Mouse (Mus musculus): ENCODE measurements around the gene Man2b1. TPM values are rescaled to one million over a fixed set of nuclear protein-coding genes. Genes with fewer than 3 reads are reported as not detected.
A peak's percentile ranks its signal among the peaks of the same experiment; 100 is the strongest.

Gene Man2b1
- polyA plus RNA-seq, 1 experiment from 2014 or later: 40.1 TPM

DNA sequence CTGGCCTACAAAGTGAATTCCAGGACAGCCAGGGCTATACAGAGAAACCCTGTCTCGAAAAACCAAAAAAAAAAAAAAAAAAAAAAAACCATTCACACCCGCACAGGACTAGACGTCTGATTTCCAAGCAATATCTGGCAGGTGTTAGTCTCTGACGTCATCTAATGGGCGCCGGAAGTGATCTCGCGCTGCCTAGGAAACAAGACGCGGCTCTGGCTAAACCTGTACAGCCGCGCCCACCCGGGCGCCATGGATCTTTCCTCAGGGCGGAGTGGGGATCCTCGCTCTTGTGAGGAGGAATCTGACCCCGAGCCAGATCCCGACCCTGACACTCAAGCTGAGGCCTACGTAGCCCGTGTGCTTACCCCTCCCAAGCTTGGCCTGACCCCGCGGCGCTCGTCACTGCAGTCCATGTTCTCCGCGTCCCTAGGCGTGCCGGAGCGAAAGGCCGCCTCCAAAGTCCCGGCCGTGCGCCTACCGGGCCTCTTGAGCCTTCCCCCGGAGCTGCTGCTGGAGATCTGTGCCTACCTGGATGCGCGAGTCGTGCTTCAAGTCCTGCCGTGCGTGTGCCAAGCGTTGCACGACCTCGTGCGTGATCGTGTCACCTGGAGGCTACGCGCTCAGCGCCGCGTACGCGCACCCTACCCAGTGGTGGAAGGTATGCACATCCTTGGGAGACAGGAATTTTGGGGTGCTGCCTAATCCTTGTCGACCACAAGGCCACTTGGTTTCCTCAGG lies 23.0 kb upstream of the Man2b1 start, which contains the start of gene Fbxw9:
Fbxw9 (plus strand) TSS at position 177 of the 738 bp plus-strand sequence.
- H3K4me3 ChIP-seq: peak within 1 kb of the TSS; percentile 76
- H3K9ac ChIP-seq: peak within 1 kb of the TSS; percentile 60
- H3K27ac ChIP-seq: no peak within 1 kb of the TSS
- H3K4me2 ChIP-seq: peak within 1 kb of the TSS; percentile 84
- peaks cover 19% of the 10 kb centered on the region for H3K36me3 ChIP-seq
- no peaks in the 10 kb centered on the region for H3K9me3 ChIP-seq
- WGBS: under 1% methylated on average over 52 of the region's 53 CpGs
- no peaks in the 10 kb centered on the region for H3K27me3 ChIP-seq
- H3K4me1 ChIP-seq: peaks cover 8% of the 10 kb centered on the region
- peak; percentile 85 for ATAC-seq (ENCODE audit: borderline replicate concordance, extremely low read depth, low FRiP score, low TSS enrichment)

DNA sequence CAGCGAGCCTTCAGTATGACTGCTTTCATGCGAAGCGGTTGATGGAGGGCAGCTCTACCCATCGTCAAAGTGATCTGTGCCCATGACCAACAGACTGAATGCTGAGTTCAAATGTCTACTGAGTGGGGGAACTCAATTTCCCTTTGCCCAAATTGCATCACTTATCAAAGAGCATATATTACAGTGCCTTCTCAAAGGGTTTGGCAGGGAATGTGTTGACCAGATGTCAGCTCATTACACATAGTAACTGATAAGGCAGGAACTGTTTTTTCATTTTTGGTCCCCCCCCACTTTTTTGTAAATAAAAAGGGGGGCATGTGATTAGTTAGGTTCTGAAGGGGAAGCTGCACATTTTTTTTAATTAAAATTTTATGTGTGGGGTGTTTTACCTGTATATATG lies 20.5 kb upstream of the Man2b1 start:
- H3K4me3 ChIP-seq: no peak overlapping the region
- H3K9ac ChIP-seq: no peak overlapping the region
- H3K4me1 ChIP-seq: peaks cover 8% of the 10 kb centered on the region
- H3K4me2 ChIP-seq: no peak overlapping the region
- H3K27me3 ChIP-seq: no peaks in the 10 kb centered on the region
- 0 out of 2 replicates have a peak, but pooled peaks cover 7% of the 10 kb centered on the region for H3K36me3 ChIP-seq
- ATAC-seq (ENCODE audit: borderline replicate concordance, extremely low read depth, low FRiP score, low TSS enrichment): no peak
- H3K9me3 ChIP-seq: no peaks in the 10 kb centered on the region
- 95% methylated on average over 4 of the region's 4 CpGs for WGBS
- H3K27ac ChIP-seq: no peak overlapping the region

DNA sequence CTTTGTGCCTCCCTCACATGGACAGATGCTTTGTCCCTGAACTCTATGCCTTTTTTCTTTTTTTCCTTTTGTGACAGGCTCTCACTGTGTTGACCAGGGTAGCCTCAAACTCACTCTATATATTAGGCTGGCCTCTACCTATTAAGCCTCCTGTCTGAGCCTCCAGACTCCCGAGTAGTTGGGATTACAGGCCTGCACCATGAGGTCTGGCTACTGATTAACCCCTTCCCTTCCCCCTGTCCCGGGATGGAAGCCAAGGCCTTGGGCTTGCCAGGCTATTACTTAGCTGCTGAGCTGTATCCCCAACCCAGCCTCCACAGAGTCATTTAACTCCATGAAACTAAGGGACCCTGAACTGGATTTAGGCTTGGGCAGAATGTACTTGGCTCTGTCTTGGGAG lies 17.9 kb upstream of the Man2b1 start:
- Histone ChIP-seq H3K4me2 (no peak overlapping the region), H3K9ac (no peak overlapping the region), H3K4me3 (no peak overlapping the region), H3K36me3 (0 out of 2 replicates have a peak, but pooled peaks cover 7% of the 10 kb centered on the region), H3K27me3 (no peaks in the 10 kb centered on the region), H3K27ac (no peak overlapping the region), H3K4me1 (peaks cover 8% of the 10 kb centered on the region), H3K9me3 (no peaks in the 10 kb centered on the region)
- no peak for ATAC-seq (ENCODE audit: borderline replicate concordance, extremely low read depth, low FRiP score, low TSS enrichment)
- 36% methylated on average over 2 of the region's 2 CpGs for WGBS

DNA sequence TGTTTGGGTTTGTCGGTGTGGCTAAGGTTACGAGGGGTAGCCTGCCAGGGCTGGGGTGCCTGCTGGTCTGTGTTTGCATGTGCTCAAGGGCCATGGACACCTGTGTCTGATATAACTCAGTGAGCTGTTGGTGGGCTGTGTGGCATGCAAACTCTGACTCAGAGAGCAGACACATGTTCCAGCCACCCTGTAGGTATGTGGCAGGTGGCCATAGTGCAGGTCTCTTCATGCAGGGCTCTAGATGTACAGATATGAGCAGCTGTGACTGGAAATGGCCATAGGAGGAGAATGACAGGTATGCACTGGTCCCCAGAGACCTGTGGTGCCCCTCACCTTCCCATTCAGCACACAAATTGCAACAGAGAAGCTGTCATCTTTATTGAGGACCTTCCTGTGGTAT lies 15.9 kb upstream of the Man2b1 start:
- H3K9ac ChIP-seq: no peak overlapping the region
- ATAC-seq (ENCODE audit: borderline replicate concordance, extremely low read depth, low FRiP score, low TSS enrichment): no peak
- H3K4me1 ChIP-seq: peaks cover 7% of the 10 kb centered on the region
- no peak overlapping the region for H3K4me2 ChIP-seq
- no peaks in the 10 kb centered on the region for H3K27me3 ChIP-seq
- 0 out of 2 replicates have a peak, but pooled peaks cover 7% of the 10 kb centered on the region for H3K36me3 ChIP-seq
- H3K27ac ChIP-seq: no peak overlapping the region
- WGBS: 97% methylated on average over 2 of the region's 2 CpGs
- H3K4me3 ChIP-seq: no peak overlapping the region
- no peaks in the 10 kb centered on the region for H3K9me3 ChIP-seq

DNA sequence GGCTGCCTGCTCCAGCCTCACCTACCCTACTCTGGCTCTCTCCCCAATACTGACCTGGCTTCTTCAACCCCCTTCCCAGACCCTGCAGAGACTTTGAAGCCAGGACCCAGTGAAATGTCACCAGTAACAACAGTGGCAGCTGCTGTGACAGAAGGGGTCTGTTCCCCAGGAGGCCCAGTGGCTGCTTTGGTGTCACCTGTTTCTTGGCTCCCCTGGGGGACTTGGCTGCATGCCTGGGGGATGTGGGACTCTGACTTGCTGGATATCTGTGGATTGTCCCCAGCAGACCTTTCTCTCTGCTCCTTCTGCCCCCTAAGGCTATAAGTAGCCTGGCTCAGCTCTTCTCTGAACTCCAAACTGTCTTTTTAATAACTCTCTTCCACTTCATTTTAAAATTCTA lies 15.1 kb upstream of the Man2b1 start, which contains the start of gene Gm5741:
Gm5741 (minus strand) TSS at position 1 of the 400 bp plus-strand sequence.
- no peak within 1 kb of the TSS for H3K9ac ChIP-seq
- H3K9me3 ChIP-seq: no peaks in the 10 kb centered on the region
- H3K36me3 ChIP-seq: 0 out of 2 replicates have a peak, but pooled peaks cover 7% of the 10 kb centered on the region
- H3K4me3 ChIP-seq: no peak within 1 kb of the TSS
- no peak for ATAC-seq (ENCODE audit: borderline replicate concordance, extremely low read depth, low FRiP score, low TSS enrichment)
- H3K4me2 ChIP-seq: no peak within 1 kb of the TSS
- no peak within 1 kb of the TSS for H3K27ac ChIP-seq
- H3K27me3 ChIP-seq: no peaks in the 10 kb centered on the region
- H3K4me1 ChIP-seq: peaks cover 15% of the 10 kb centered on the region

DNA sequence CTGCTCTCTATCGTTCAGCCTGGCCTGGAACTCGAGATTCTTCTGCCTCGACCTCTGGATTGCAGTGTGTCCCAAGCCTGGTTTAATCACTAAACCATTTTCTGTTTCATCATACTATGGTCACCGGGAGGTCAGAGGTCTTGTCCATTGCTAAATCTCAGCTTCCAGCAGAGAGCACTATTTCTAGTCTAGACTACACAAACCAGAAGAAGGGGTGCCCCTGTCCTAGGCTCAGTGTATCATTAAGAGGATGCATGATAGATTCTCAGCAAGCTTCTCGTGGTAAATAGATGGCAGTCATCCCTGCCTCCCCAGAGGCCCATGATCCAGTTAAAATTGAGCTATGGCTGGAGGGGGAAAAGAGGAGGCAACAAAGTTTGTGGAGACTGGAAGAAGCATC lies 12.0 kb upstream of the Man2b1 start:
- WGBS: 71% methylated on average over 5 of the region's 5 CpGs
- Histone ChIP-seq H3K4me1 (peaks cover 18% of the 10 kb centered on the region), H3K4me2 (peak overlapping the region; percentile 72), H3K27ac (peak overlapping the region; percentile 95; the same call in 1 of the 2 replicates), H3K9me3 (no peaks in the 10 kb centered on the region), H3K27me3 (no peaks in the 10 kb centered on the region), H3K9ac (no peak overlapping the region), H3K36me3 (peaks cover 31% of the 10 kb centered on the region), H3K4me3 (peak overlapping the region; percentile 80)
- no peak for ATAC-seq (ENCODE audit: borderline replicate concordance, extremely low read depth, low FRiP score, low TSS enrichment)

DNA sequence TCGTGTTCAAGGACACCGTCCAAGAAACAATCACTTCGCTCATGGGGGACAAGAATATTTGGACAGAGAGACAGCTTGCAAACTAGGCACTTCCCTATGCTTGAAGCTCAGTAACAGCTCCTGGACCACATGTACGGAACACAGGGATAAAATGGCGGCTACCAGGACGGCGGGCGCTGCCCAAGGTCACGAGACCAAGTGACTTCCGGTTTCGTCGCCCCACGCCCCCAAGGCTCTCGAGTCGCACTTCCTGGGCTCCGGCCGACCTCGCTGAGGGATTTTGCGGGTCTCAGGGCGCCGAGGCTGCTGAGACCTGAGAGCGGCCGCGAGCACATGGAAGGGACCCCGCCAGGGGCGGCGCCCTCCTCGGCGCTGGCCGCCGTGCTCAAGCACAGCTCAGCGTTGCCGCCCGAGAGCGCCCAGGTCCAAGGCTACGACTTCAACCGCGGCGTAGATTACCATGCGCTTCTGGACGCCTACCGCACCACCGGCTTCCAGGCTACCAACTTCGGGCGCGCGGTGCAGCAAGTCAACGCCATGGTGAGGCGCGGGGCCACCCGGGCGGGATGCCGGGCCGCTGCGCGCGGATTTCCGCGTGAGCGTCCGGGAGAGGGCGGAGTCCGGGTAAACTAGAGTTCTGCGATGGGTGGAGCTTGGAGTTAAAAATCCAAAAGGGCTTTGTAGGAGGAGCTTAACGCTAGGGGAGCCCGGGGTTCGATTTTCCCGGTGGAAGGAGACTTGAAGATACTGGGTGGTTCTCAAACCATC lies 11.4 kb upstream of the Man2b1 start, which contains the start of gene Dhps:
Dhps (plus strand) TSS at position 244 of the 768 bp plus-strand sequence.
- WGBS: under 1% methylated on average over 68 of the region's 68 CpGs
- peaks cover 32% of the 10 kb centered on the region for H3K36me3 ChIP-seq
- peak; percentile 88 for ATAC-seq (ENCODE audit: borderline replicate concordance, extremely low read depth, low FRiP score, low TSS enrichment)
- H3K4me1 ChIP-seq: peaks cover 18% of the 10 kb centered on the region
- peak within 1 kb of the TSS; percentile 72 for H3K4me2 ChIP-seq
- peak within 1 kb of the TSS; percentile 95 for H3K27ac ChIP-seq
- peak within 1 kb of the TSS; percentile 80 for H3K4me3 ChIP-seq
- H3K9ac ChIP-seq: peak within 1 kb of the TSS; percentile 75
- H3K27me3 ChIP-seq: no peaks in the 10 kb centered on the region
- H3K9me3 ChIP-seq: no peaks in the 10 kb centered on the region

DNA sequence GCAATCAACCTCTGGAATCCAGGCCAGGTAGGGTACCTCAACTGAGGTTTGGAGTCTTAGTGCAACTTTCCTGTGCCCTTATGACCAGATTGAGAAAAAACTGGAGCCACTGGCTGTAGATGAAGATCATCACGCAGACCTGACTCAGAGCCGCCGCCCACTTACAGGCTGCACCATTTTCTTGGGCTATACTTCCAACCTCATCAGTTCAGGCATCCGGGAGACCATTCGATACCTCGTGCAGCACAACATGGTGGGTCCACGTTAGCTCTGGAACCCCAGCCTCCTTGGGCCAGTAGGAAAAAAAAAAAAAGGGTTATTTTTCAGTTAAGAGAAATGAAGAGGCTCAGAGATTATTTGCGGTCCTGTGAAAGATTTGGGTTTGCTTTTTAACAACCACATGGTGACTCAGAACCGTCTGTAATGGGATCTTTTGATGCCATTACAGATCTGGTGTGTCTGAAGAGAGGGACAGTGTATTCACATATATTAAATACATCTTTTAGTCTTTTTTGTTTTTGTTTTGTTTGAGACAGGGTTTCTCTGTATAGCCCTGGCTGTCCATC lies 10.6 kb upstream of the Man2b1 start:
- no peak for ATAC-seq (ENCODE audit: borderline replicate concordance, extremely low read depth, low FRiP score, low TSS enrichment)
- peak overlapping the region; percentile 80 for H3K4me3 ChIP-seq
- no peaks in the 10 kb centered on the region for H3K27me3 ChIP-seq
- peaks cover 34% of the 10 kb centered on the region for H3K36me3 ChIP-seq
- H3K4me1 ChIP-seq: peaks cover 18% of the 10 kb centered on the region
- 29% methylated on average over 9 of the region's 9 CpGs for WGBS
- peak overlapping the region; percentile 72 for H3K4me2 ChIP-seq
- peak overlapping the region; percentile 75 for H3K9ac ChIP-seq
- H3K27ac ChIP-seq: peak overlapping the region; percentile 95
- H3K9me3 ChIP-seq: no peaks in the 10 kb centered on the region

DNA sequence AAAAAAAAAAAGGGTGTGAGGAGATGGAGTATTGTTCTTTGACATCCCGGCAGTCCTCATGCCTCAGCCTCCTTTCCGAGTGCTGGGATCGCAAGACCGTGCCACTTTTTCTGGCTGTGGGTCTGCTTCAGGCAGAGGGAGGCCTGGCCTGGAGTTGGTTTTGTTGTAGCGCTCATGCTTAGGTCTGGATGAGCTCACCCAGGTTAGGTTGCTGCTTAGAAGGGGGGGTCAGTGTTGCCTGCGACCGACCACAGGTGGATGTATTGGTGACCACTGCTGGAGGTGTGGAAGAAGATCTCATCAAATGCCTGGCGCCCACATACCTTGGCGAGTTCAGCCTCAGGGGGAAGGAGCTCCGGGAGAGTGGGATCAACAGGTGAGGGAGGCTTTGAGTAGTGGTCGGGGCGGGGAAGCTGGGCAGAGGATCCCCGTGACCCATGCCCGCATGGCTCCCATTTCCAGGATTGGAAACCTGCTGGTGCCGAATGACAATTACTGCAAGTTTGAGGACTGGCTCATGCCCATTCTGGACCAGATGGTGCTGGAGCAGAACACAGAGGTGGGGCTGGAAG lies 9.9 kb upstream of the Man2b1 start:
- Histone ChIP-seq H3K36me3 (peaks cover 34% of the 10 kb centered on the region), H3K27ac (no peak overlapping the region), H3K9ac (no peak overlapping the region), H3K4me1 (peaks cover 18% of the 10 kb centered on the region), H3K4me2 (peak overlapping the region; percentile 72; the same call in 1 of the 2 replicates), H3K27me3 (no peaks in the 10 kb centered on the region), H3K9me3 (no peaks in the 10 kb centered on the region), H3K4me3 (no peak overlapping the region)
- 87% methylated on average over 15 of the region's 15 CpGs for WGBS
- no peak for ATAC-seq (ENCODE audit: borderline replicate concordance, extremely low read depth, low FRiP score, low TSS enrichment)

DNA sequence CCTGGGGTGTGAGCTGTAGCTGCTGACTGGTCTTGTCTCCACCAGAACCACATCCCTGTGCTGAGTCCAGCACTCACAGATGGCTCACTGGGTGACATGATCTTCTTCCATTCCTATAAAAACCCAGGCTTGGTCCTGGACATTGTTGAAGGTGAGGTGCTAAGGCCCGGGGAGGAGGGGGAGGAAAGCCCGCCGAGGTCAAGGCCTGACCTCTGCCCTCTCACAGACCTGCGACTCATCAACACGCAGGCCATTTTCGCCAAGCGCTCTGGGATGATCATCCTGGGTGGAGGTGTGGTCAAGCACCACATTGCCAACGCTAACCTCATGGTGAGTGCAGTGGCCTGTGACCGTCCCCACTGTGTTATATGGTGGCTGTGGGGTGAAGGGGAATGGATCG lies 8.9 kb upstream of the Man2b1 start:
- no peak for ATAC-seq (ENCODE audit: borderline replicate concordance, extremely low read depth, low FRiP score, low TSS enrichment)
- WGBS: 78% methylated on average over 10 of the region's 10 CpGs
- Histone ChIP-seq H3K27ac (no peak overlapping the region), H3K36me3 (peaks cover 40% of the 10 kb centered on the region), H3K9me3 (no peaks in the 10 kb centered on the region), H3K9ac (no peak overlapping the region), H3K4me2 (no peak overlapping the region), H3K27me3 (no peaks in the 10 kb centered on the region), H3K4me3 (no peak overlapping the region), H3K4me1 (peaks cover 18% of the 10 kb centered on the region)

DNA sequence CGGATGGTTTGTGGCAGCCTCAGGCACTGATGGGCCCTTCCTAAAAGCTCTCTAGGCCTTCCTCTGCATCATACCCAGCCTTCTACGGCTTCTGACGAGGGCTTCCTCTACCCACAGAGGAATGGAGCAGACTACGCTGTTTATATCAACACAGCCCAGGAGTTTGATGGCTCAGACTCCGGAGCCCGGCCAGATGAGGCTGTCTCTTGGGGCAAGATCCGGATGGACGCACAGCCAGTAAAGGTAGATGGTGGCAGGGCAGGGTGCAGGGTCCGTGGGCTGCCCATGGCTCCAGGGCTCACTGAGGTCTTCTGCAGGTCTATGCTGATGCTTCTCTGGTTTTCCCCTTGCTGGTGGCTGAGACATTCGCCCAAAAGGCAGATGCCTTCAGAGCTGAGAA lies 8.5 kb upstream of the Man2b1 start:
- WGBS: 85% methylated on average over 10 of the region's 10 CpGs
- Histone ChIP-seq H3K4me3 (no peak overlapping the region), H3K27ac (no peak overlapping the region), H3K4me1 (peaks cover 18% of the 10 kb centered on the region), H3K36me3 (peaks cover 40% of the 10 kb centered on the region), H3K9ac (no peak overlapping the region), H3K9me3 (no peaks in the 10 kb centered on the region), H3K27me3 (no peaks in the 10 kb centered on the region), H3K4me2 (no peak overlapping the region)
- no peak for ATAC-seq (ENCODE audit: borderline replicate concordance, extremely low read depth, low FRiP score, low TSS enrichment)

Data from lung, embryonic 15.5 days (tissue).